Mouse (Mus musculus) embryonic facial prominence, embryonic 14.5 days (tissue): Measurements from ENCODE around the gene Dstn. TPM values are rescaled to one million over a fixed set of nuclear protein-coding genes. Genes with fewer than 3 reads are reported as not detected.

ENCODE experiments used
- polyA plus RNA-seq: library from polyadenylated mRNA; unstranded; fragments of >200 nt; fragmentation: Nextera tagmentation; extraction: Ambion mirVana; gene quantifications from 2 replicates; pipeline ENCODE4 v1.2.1, GENCODE M21; 2014

The Dstn gene
- polyA plus RNA-seq, 1 experiment from 2014 or later, result 389 TPM

Other genes starting within 250 kb of the Dstn start
- gene Bfsp1, start 52.1 kb upstream of the Dstn start, polyA plus RNA-seq, result 3.0 and 3.8 TPM in 2 replicates
- 170 and 175 TPM in 2 replicates for gene Rrbp1, start 95.9 kb downstream of the Dstn start, polyA plus RNA-seq
- not detected in 2 replicates for gene Banf2, start 117.7 kb downstream of the Dstn start, polyA plus RNA-seq